Mouse (Mus musculus): ENCODE data around the gene Tmem245.

GRCm38 (mm10) chr4:56856371-56856949, 90.8 kb downstream of the Tmem245 start:
- TF ChIP-seq POLR2A (IDR thresholded peaks at IDR 0.05; ENCODE audit: borderline replicate concordance, low read depth, low read length), result no peak
- TF ChIP-seq CTCF (IDR thresholded peaks at IDR 0.05; ENCODE audit: low read depth, low read length), result no peak
